Mouse (Mus musculus): ENCODE results near the gene Lpp. TPM values are rescaled to one million over a fixed set of nuclear protein-coding genes. Genes with fewer than 3 reads are reported as not detected.

Gene Lpp
- total and polyA plus RNA-seq, 2 experiments from 2014 or later, result 8.4 to 13.1 TPM

GRCm38 (mm10) chr16:24965091-24965490 lies 571.8 kb downstream of the Lpp start:
- Histone ChIP-seq H3K27me3 (ENCODE audit: insufficient read depth, low read length) (no peaks in the 10 kb centered on the region), H3K36me3 (ENCODE audit: insufficient read depth, low read length) (no peaks in the 10 kb centered on the region), H3K4me2 (ENCODE audit: low read depth, low read length) (no peak overlapping the region), H3K9ac (replicated peaks; ENCODE audit: low read length) (no peak overlapping the region), H3K4me3 (ENCODE audit: low read length) (no peak overlapping the region), H3K27ac (no peak overlapping the region), H3K4me1 (ENCODE audit: insufficient read depth, low read length) (no peaks in the 10 kb centered on the region), H3K9me3 (ENCODE audit: low read length) (no peaks in the 10 kb centered on the region)
- WGBS, result 75% methylated on average over 4 of the region's 4 CpGs
- no peak for TF ChIP-seq CTCF (IDR thresholded peaks at IDR 0.05; ENCODE audit: low read depth)
- ATAC-seq, result no peak
- DNase-seq (ENCODE audit: low spot score), result no peak

- H3K4me1 ChIP-seq (ENCODE audit: insufficient read depth, low read length), result no peaks in the 10 kb centered on the region
- 89% methylated on average over 9 of the region's 9 CpGs for WGBS
- H3K4me3 ChIP-seq (ENCODE audit: low read length), result no peak overlapping the region
- H3K4me2 ChIP-seq (ENCODE audit: low read depth, low read length), result no peak overlapping the region
- DNase-seq (ENCODE audit: low spot score), result no peak
- no peaks in the 10 kb centered on the region for H3K9me3 ChIP-seq (ENCODE audit: low read length)
- no peaks in the 10 kb centered on the region for H3K36me3 ChIP-seq (ENCODE audit: insufficient read depth, low read length)
- no peak overlapping the region for H3K27ac ChIP-seq
- no peak for ATAC-seq
- TF ChIP-seq CTCF (IDR thresholded peaks at IDR 0.05; ENCODE audit: low read depth), result no peak
- H3K27me3 ChIP-seq (ENCODE audit: insufficient read depth, low read length), result no peaks in the 10 kb centered on the region
- no peak overlapping the region for H3K9ac ChIP-seq (replicated peaks; ENCODE audit: low read length)
These were observed 573.2 kb downstream of the Lpp start for GRCm38 (mm10) chr16:24966460-24966859.

- ATAC-seq (no peak), DNase-seq (ENCODE audit: low spot score) (no peak)
- H3K27me3 ChIP-seq (ENCODE audit: insufficient read depth, low read length), result no peaks in the 10 kb centered on the region
- 68% methylated on average over 5 of the region's 5 CpGs for whole genome bisulfite sequencing
- H3K4me1 ChIP-seq (ENCODE audit: insufficient read depth, low read length), result 0 out of 2 replicates have a peak, but pooled peaks cover 2% of the 10 kb centered on the region
- H3K27ac ChIP-seq, result no peak overlapping the region
- no peak overlapping the region for H3K4me2 ChIP-seq (ENCODE audit: low read depth, low read length)
- no peak overlapping the region for H3K4me3 ChIP-seq (ENCODE audit: low read length)
- H3K9me3 ChIP-seq (ENCODE audit: low read length), result no peaks in the 10 kb centered on the region
- no peak overlapping the region for H3K9ac ChIP-seq (replicated peaks; ENCODE audit: low read length)
- TF ChIP-seq CTCF (IDR thresholded peaks at IDR 0.05; ENCODE audit: low read depth), result no peak
- H3K36me3 ChIP-seq (ENCODE audit: insufficient read depth, low read length), result no peaks in the 10 kb centered on the region
These were observed 579.8 kb downstream of the Lpp start for GRCm38 (mm10) chr16:24973009-24973631.

GRCm38 (mm10) chr16:24977771-24978170 lies 584.5 kb downstream of the Lpp start:
- ATAC-seq, result no peak

GRCm38 (mm10) chr16:24978226-24978625 lies 584.9 kb downstream of the Lpp start:
- WGBS, result 25% methylated on average over 1 of the region's 1 CpGs
- Histone ChIP-seq H3K4me1 (ENCODE audit: insufficient read depth, low read length) (0 out of 2 replicates have a peak, but pooled peaks cover 4% of the 10 kb centered on the region), H3K27me3 (ENCODE audit: insufficient read depth, low read length) (no peaks in the 10 kb centered on the region), H3K9ac (replicated peaks; ENCODE audit: low read length) (no peak overlapping the region), H3K27ac (no peak overlapping the region), H3K36me3 (ENCODE audit: insufficient read depth, low read length) (no peaks in the 10 kb centered on the region), H3K4me3 (ENCODE audit: low read length) (no peak overlapping the region), H3K4me2 (ENCODE audit: low read depth, low read length) (no peak overlapping the region), H3K9me3 (ENCODE audit: low read length) (no peaks in the 10 kb centered on the region)
- DNase-seq (ENCODE audit: low spot score), result no peak
- TF ChIP-seq CTCF (IDR thresholded peaks at IDR 0.05; ENCODE audit: low read depth), result no peak
- ATAC-seq, result no peak

More at GRCm38 (mm10) chr16:24977771-24978170, 584.5 kb downstream of the Lpp start:
- Histone ChIP-seq H3K9me3 (ENCODE audit: low read length) (no peaks in the 10 kb centered on the region), H3K4me2 (ENCODE audit: low read depth, low read length) (no peak overlapping the region), H3K27me3 (ENCODE audit: insufficient read depth, low read length) (no peaks in the 10 kb centered on the region), H3K9ac (replicated peaks; ENCODE audit: low read length) (no peak overlapping the region), H3K4me1 (ENCODE audit: insufficient read depth, low read length) (0 out of 2 replicates have a peak, but pooled peaks cover 4% of the 10 kb centered on the region), H3K36me3 (ENCODE audit: insufficient read depth, low read length) (no peaks in the 10 kb centered on the region), H3K27ac (no peak overlapping the region), H3K4me3 (ENCODE audit: low read length) (no peak overlapping the region)
- DNase-seq (ENCODE audit: low spot score), result no peak
- TF ChIP-seq CTCF (IDR thresholded peaks at IDR 0.05; ENCODE audit: low read depth), result no peak
- 100% methylated on average over 1 of the region's 1 CpGs for WGBS

GRCm38 (mm10) chr16:24979391-24979790 lies 586.1 kb downstream of the Lpp start:
- Histone ChIP-seq H3K27me3 (ENCODE audit: insufficient read depth, low read length) (no peaks in the 10 kb centered on the region), H3K4me2 (ENCODE audit: low read depth, low read length) (no peak overlapping the region), H3K4me3 (ENCODE audit: low read length) (no peak overlapping the region), H3K4me1 (ENCODE audit: insufficient read depth, low read length) (0 out of 2 replicates have a peak, but pooled peaks cover 4% of the 10 kb centered on the region), H3K27ac (no peak overlapping the region), H3K9ac (replicated peaks; ENCODE audit: low read length) (no peak overlapping the region), H3K36me3 (ENCODE audit: insufficient read depth, low read length) (no peaks in the 10 kb centered on the region), H3K9me3 (ENCODE audit: low read length) (no peaks in the 10 kb centered on the region)
- ATAC-seq (no peak), DNase-seq (ENCODE audit: low spot score) (no peak)
- no peak for TF ChIP-seq CTCF (IDR thresholded peaks at IDR 0.05; ENCODE audit: low read depth)
- WGBS, result 83% methylated on average over 4 of the region's 4 CpGs

GRCm38 (mm10) chr16:24982828-24983227 lies 589.5 kb downstream of the Lpp start:
- DNase-seq (ENCODE audit: low spot score) (no peak), ATAC-seq (no peak)
- TF ChIP-seq CTCF (IDR thresholded peaks at IDR 0.05; ENCODE audit: low read depth), result no peak
- no peaks in the 10 kb centered on the region for H3K27me3 ChIP-seq (ENCODE audit: insufficient read depth, low read length)
- H3K36me3 ChIP-seq (ENCODE audit: insufficient read depth, low read length), result no peaks in the 10 kb centered on the region
- H3K9ac ChIP-seq (replicated peaks; ENCODE audit: low read length), result no peak overlapping the region
- no peak overlapping the region for H3K4me3 ChIP-seq (ENCODE audit: low read length)
- 0 out of 2 replicates have a peak, but pooled peaks cover 4% of the 10 kb centered on the region for H3K4me1 ChIP-seq (ENCODE audit: insufficient read depth, low read length)
- H3K27ac ChIP-seq, result no peak overlapping the region
- H3K9me3 ChIP-seq (ENCODE audit: low read length), result no peaks in the 10 kb centered on the region
- WGBS, result 78% methylated on average over 4 of the region's 4 CpGs
- H3K4me2 ChIP-seq (ENCODE audit: low read depth, low read length), result no peak overlapping the region

Measured in hindbrain, postnatal 0 days (tissue).